Mouse (Mus musculus) left cerebral cortex, adult 2 months (tissue): ENCODE results near the gene Shisa9. TPM values are rescaled to one million over a fixed set of nuclear protein-coding genes. Genes with fewer than 3 reads are reported as not detected.

Experiments used
- DNase-seq, 2 experiments: peaks; one replicate each; pipeline ENCODE4 v3.0.0; 2021 to 2022; ENCODE audit warnings: low spot score in 2 of 2, mixed read lengths in 1 of 2; ENCODE audit errors: extremely low spot score in 1 of 2
- H3K27ac ChIP-seq: fragments of 200-600 bp; 2 replicates; pipeline ENCODE4 v1.8.1; 2022
- H3K4me3 ChIP-seq: fragments of 200-600 bp; 2 replicates; pipeline ENCODE4 v1.8.1; 2022
- CTCF ChIP-seq: fragments of 200-600 bp; IDR thresholded peaks from 2 replicates; pipeline ENCODE4 v1.8.1; 2022; ENCODE audit warnings: antibody characterized with exemption, mild to moderate bottlenecking, moderate library complexity
- intact Hi-C: fragments of 180-260 bp; cut with DNase I; formaldehyde crosslinking; loops from one replicate; pipeline ENCODE4 v1.15.1; 2025
- total RNA-seq, 2 experiments: library from RNA; stranded (reverse); gene quantifications; 2 replicates each; pipeline ENCODE4 v1.2.3; 2021

Gene Shisa9
- total RNA-seq, 2 experiments from 2014 or later = 53.2 to 61.6 TPM

DNA sequence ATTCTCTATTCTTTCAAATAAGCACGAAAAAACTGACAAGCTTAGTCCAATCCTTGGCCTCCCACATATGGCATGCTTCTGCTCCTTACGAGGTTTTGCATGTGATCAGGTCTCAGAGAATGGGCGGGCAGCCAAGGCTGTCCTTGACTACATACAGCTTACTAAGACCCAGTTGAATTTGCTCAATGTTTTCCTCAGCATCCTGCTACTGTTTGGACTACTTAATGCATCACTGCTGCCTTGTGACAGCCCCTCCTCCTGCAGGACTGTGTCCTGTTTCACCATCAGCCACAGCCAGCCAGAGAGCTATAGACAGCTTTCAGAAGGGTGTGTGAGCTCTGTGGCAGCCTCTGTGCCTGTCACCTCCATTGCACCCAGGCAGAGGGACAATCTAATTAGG lies 92.4 kb downstream of the Shisa9 start:
- Histone ChIP-seq H3K4me3 (no peak overlapping the region), H3K27ac (no peak overlapping the region)
- no peak for TF ChIP-seq CTCF
- intact Hi-C loops = no loop called here
- DNase-seq = no peak

DNA sequence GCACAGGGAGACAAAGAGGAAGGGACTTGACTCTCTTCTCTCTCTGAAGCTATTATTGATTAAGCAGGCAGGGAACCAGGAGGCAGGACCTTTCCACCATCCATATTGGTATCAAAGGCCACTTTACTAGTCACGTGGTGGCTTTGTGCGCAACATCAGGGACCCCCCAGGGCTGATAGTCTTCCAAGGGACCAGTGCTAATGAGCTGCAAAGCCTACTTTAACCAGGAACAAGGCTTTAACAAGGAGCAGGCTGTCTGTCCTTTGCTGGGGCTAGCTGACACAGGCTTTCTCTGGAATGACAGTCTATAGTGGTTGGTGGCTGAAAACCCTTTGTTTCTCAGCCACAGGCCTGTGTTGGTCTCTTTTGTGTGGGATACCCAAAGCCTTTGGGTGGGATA lies 92.8 kb downstream of the Shisa9 start:
- no peak for TF ChIP-seq CTCF
- intact Hi-C loops = no loop called here
- DNase-seq = no peak
- Histone ChIP-seq H3K27ac (no peak overlapping the region), H3K4me3 (no peak overlapping the region)

DNA sequence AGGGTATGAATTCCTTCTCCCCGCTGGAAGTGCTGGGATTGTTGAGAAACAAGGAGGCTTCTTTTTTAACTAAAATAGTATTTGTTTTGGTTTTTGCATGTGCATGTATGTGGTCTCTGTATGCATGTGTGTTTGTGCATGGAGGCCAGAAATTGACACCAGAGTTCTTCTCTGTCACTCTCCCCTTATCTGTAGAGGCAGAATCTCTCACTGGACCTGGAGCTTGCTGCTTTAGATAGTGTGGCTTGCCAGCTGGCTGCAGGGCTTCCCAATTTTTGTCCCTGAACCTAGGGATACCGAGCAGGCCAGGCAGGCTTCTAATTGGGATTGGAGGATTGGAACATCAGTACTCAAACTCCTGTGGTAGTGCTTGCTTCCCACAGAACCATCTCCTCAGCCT lies 99.2 kb downstream of the Shisa9 start:
- H3K4me3 ChIP-seq = no peak overlapping the region
- DNase-seq = no peak
- no peak overlapping the region for H3K27ac ChIP-seq
- intact Hi-C loops = no loop called here
- TF ChIP-seq CTCF = no peak

DNA sequence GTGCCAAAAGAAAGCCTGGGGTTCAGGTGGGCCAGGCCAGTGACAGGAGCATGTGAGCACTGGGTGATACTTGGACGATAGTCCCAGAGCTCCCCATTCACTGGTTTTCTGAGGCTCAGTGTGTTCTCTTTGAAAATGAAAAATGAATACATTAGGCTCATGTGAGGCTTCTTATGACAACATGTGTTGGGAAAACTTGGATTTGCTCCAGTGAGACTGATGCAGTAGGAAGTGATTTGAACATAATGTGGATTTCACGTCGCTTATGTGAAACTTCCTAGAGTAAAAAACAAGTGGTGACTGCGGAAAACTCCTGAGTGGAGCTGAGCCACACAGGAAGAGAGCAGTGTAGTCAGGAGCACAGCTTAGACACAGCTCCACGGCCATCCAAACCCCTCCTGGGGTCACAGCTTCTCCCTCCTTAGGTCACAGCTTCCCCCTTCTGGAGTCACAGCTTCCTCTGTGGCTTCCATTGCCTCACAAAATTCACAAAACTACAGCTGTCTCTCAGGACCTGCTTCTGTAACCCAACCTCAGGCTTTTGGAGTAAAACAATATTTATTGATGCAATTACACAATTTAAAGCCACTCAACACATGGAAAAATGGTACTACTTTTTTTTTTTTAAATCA lies 106.8 kb downstream of the Shisa9 start:
- intact Hi-C loops = no loop called here
- no peak for TF ChIP-seq CTCF
- Histone ChIP-seq H3K4me3 (no peak overlapping the region), H3K27ac (no peak overlapping the region)
- no peak for DNase-seq

DNA sequence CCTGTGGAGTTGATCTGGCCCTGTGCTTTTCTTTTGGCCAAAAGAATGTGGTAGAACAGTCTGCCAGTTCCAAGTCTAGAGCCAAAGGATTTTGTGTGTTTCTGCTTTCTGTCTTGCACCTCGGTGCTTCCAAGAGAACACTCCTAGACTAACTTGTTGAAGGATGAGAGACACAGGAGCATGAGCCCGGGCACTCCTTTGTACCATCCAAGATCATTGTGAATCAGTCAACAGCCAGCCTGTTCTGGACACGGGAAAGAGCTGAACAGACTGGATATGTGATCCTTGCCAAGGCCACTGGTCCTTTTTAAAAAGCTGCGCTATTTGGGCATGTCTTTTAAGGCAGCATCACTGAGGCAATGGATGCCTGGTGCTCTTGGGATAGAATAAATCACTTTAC lies 109.3 kb downstream of the Shisa9 start:
- H3K27ac ChIP-seq = no peak overlapping the region
- no peak overlapping the region for H3K4me3 ChIP-seq
- no peak for DNase-seq
- intact Hi-C loops = no loop called here
- TF ChIP-seq CTCF = no peak

DNA sequence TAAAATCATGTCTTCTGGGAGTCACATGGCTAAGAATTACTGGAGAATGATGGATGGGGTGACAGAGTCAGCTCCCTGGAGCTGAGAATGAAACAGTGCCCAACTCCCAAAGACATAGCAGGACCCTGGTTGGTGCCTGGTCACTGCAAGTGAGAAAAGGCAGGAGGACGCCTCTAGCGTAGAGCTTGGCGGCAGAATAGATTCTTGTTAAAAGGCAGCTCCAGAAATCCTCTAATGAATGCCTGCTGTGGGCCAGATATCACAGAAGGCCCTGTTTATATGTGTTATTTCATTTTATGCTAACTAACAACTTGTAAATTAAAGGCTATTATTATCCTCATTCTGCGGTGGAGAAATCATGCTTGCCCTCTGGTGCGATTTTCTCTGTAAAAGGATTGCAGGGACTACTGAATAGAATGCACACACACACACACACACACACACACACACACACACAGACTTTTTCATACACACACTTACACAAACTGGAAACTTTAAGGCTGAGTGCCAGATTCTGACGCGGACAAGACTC lies 110.9 kb downstream of the Shisa9 start:
- intact Hi-C loops = no loop called here
- no peak for TF ChIP-seq CTCF
- no peak for DNase-seq
- no peak overlapping the region for H3K4me3 ChIP-seq
- H3K27ac ChIP-seq = 0 out of 2 replicates have a peak overlapping the region, but pooled peaks have one; percentile 36

DNA sequence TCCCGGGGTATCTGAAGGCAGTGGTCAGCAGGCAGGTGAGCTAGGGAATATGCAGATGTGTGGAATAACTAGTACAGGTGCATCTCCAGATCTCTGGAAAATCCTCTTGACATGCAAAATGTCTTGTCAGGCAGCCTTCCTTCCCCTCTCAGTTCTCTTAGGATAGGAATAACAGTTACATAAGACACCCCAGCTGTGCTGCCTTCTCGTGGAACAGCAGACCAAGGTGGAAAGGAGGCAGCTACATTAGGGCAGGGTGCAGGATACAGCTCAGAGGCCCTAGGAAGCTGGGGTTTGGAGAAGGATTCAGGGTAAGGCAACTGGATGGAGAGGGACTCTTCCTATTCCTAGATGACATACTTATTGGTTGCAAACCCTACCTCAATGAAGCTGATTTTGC lies 111.5 kb downstream of the Shisa9 start:
- Histone ChIP-seq H3K27ac (no peak overlapping the region), H3K4me3 (no peak overlapping the region)
- no peak for TF ChIP-seq CTCF
- intact Hi-C loops = no loop called here
- no peak for DNase-seq

DNA sequence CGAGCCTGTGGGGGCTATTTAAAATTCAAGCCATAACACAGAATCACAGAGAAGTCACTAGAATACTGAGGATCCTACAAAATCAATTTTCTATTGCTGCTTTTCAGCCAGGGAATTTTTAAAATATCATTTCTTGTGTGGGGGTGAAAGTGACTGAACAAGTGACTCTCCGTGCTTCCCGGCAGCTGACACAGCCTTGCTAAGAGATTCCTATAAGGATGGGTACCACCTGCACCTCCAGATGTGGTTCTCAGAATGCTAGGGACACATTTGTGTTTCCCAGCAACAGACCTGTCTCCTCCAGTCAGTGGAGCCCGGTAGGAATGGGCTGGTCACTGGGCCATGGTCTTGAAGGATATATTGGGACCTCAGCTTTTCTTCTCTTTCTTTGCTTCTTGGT lies 124.5 kb downstream of the Shisa9 start:
- no peak for DNase-seq
- no peak overlapping the region for H3K4me3 ChIP-seq
- H3K27ac ChIP-seq = peak overlapping the region; percentile 17; the same call in 1 of the 2 replicates
- intact Hi-C loops = no loop called here
- TF ChIP-seq CTCF = no peak

DNA sequence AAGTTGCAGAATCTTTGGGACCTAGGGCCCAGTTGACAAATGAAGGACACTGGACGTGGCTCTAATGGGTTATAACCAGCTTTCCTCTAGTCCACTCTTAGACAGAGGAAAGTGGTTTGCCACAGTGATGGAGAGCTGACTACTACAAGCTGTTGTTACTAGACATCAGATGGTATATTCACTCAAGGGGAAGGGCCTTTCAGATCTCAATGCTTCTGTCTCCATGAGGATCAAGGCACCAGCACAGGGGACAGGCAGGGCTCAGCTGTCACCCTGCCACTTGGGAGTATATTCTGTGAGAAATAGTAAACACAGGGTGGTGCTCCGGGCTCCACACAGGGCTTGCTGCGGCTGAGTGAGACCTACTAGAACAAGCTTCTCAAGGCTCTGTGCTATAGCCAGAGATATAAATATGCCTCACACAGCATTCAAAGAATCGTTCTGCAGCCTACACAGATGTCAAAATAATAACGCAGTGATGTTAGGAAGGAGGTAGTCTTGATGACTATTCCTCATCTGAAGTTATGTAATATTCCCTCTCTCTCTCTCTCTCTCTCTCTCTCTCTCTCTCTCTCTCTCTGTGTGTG lies 127.0 kb downstream of the Shisa9 start:
- intact Hi-C loops = no loop called here
- Histone ChIP-seq H3K27ac (peak overlapping the region; percentile 56), H3K4me3 (no peak overlapping the region)
- no peak for DNase-seq
- no peak for TF ChIP-seq CTCF

DNA sequence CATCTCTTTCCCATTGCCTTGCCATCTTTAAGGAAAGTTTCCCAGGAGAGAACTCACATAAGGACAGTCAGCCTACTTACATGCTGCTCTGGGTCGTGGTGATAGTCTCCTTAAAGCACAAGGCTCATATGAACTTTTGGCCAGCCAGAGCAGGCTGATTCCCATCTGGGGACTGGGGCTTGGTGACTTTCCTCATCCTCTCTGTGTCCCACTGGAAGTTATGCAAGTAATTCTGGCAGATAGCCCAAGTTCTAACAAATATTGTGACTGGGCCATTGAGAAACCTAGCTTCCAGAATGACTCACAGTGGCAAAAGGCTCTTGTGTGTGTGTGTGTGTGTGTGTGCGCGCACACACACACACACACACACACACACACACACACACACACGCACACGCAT lies 130.5 kb downstream of the Shisa9 start:
- intact Hi-C loops = loop anchor here (2.0 kb wide), 2 partner anchors 90 to 100 kb away; no protein-coding TSS in a partner anchor

DNA sequence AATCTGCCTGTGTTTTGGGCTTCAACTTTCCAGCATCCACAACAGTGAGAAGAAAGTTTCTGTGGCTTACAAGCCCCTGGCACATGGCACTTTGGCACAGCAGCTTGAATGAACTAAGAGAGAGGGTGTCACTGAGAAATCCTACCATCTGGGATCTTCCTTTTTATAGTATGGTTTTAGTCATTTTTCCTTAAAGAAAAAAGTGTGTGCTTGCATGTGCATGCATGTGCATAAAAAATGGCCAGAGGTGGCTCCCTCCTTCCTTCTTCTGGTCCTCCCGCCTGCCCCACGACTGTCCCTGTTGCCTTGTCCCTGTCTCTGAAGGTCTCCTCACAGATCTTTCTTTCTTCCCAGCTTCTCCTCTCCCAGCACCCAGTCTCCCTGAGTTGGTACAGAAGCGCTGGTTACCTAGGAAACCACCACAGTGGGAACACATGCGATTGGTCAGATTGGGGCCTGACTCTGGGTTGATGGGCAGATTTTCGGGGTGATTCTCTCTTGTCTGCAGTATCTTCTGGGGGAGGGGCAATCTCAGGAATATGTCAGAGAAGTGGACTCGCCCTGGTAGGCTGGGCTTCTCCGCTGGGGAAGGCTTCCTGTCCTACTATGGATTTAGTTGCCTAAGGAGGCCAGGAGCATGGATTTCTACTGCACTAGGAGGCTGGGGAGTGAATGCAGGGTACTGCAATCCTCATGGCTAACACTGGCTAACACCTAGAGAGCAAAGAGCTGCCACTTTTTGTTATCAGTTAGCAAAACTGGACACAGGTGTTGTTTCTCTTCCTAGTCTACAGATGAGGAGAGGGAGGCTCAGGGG lies 131.3 kb downstream of the Shisa9 start:
- no peak; the same call in 1 of the 2 replicates for TF ChIP-seq CTCF
- Histone ChIP-seq H3K4me3 (no peak overlapping the region), H3K27ac (peak overlapping the region; percentile 65)
- intact Hi-C loops = loop anchor here (2.0 to 5.0 kb wide), 4 partner anchors 90 to 747 kb away; no protein-coding TSS in a partner anchor
- peak; percentile 46 to 58 for DNase-seq

More for the DNA sequence above, 130.5 kb downstream of the Shisa9 start:
- TF ChIP-seq CTCF = no peak
- DNase-seq = no peak
- no peak overlapping the region; the same call in 1 of the 2 replicates for H3K27ac ChIP-seq
- no peak overlapping the region for H3K4me3 ChIP-seq

DNA sequence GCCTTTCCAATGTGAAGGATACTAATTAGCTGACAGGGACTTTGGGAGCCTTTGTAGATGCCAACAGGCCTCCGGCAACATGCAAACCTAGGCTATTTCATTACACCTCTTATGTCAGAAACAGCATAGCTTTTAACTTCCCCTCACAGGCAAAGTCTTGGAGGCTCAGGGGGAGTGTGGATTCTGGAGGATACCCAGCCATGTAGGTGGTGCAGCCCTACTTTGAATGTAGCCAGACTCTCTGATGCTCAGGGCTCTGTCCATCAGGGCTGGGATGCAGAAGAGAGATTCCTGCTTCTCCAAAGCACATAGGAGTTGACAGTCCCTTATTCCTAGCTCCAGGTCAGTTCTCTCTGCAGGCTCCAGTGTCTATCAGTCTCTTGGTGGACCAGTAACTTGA lies 133.0 kb downstream of the Shisa9 start:
- TF ChIP-seq CTCF = no peak
- intact Hi-C loops = loop anchor here (5.0 kb wide), 2 partner anchors 655 to 745 kb away; no protein-coding TSS in a partner anchor
- H3K27ac ChIP-seq = 0 out of 2 replicates have a peak overlapping the region, but pooled peaks have one; percentile 1
- no peak overlapping the region for H3K4me3 ChIP-seq
- DNase-seq = no peak
